Mouse (Mus musculus) kidney, embryonic 14.5 days (tissue): ENCODE measurements around the gene Muc4. TPM values are rescaled to one million over a fixed set of nuclear protein-coding genes. Genes with fewer than 3 reads are reported as not detected.

Source experiments
- ATAC-seq: fragments of 200-750 bp; cut with Nextera tagmentation; 2 replicates; pipeline ENCODE4 v1.8.0; 2017; ENCODE audit warnings: moderate number of reproducible peaks, mild to moderate bottlenecking, moderate TSS enrichment, moderate library complexity; ENCODE audit not compliant: low FRiP score, low TSS enrichment
- H3K27ac ChIP-seq: fragments of 300-500 bp; sonication (generic); 2 replicates; pipeline ENCODE4 v1.5.1; 2014; ENCODE audit warnings: low read depth, mild to moderate bottlenecking, low read length, moderate library complexity, mixed read lengths
- H3K27me3 ChIP-seq: fragments of 300-500 bp; sonication (generic); 2 replicates; pipeline ENCODE4 v1.6.1; 2014; ENCODE audit warnings: mild to moderate bottlenecking, low read length; ENCODE audit not compliant: control insufficient read depth, insufficient read depth
- H3K36me3 ChIP-seq: fragments of 300-500 bp; sonication (generic); 2 replicates; pipeline ENCODE4 v1.6.1; 2014; ENCODE audit warnings: low read length, mixed read lengths; ENCODE audit not compliant: control insufficient read depth, insufficient read depth
- H3K4me1 ChIP-seq: fragments of 300-500 bp; sonication (generic); 2 replicates; pipeline ENCODE4 v1.6.1; 2014; ENCODE audit warnings: low read length, mixed read lengths; ENCODE audit not compliant: control insufficient read depth, insufficient read depth
- H3K4me2 ChIP-seq: fragments of 300-500 bp; sonication (generic); replicated peaks from 2 replicates; pipeline ENCODE4 v1.6.1; 2014; ENCODE audit warnings: low read depth, mild to moderate bottlenecking, low read length
- H3K4me3 ChIP-seq: fragments of 300-500 bp; sonication (generic); 2 replicates; pipeline ENCODE4 v1.5.1; 2014; ENCODE audit warnings: mild to moderate bottlenecking, low read length
- H3K9ac ChIP-seq: fragments of 300-500 bp; sonication (generic); 2 replicates; pipeline ENCODE4 v1.6.1; 2014; ENCODE audit warnings: low read depth, mild to moderate bottlenecking, low read length, moderate library complexity
- H3K9me3 ChIP-seq: fragments of 300-500 bp; sonication (generic); 2 replicates; pipeline ENCODE4 v1.6.1; 2016; ENCODE audit warnings: low read length; ENCODE audit not compliant: control insufficient read depth
- WGBS: fragments of 180-500 bp; shearing (Covaris S2); extraction: QIAGEN DNeasy Blood & Tissue Kit; methylation state at CpG from one replicate; pipeline ENCODE4 v1.1.7; 2014; 5-methylcytosine and 5-hydroxymethylcytosine counted together
- polyA plus RNA-seq: library from polyadenylated mRNA; unstranded; fragments of >200 nt; fragmentation: Nextera tagmentation; extraction: Ambion mirVana; gene quantifications from 2 replicates; pipeline ENCODE4 v1.2.1, GENCODE M21; 2014

Gene Muc4
- polyA plus RNA-seq, 1 experiment from 2014 or later = 0.27 TPM

DNA sequence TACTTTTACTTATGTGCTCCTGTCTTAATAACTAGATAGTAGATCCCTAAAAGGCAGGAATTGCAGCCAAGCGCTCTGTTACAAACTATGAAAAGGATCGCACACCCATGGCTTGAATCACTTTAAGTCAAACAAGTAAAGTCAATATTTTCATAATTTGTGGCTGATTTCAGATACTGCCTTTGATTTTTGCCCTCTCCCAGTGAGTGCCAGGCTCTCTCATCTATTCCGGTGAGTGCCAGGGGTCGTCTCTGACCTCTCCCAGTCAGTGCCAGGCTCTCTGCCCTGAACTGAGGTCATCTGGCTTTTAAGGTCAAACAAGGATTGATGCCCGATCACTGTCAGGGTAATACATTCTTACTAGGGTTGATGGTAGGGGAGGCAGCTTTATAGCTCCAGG is 82.8 kb downstream of the Muc4 start:
- Histone ChIP-seq H3K27ac (no peak overlapping the region), H3K4me2 (no peak overlapping the region), H3K4me1 (peaks cover 6% of the 10 kb centered on the region; the same call in 1 of the 2 replicates), H3K9me3 (no peaks in the 10 kb centered on the region), H3K27me3 (no peaks in the 10 kb centered on the region), H3K9ac (no peak overlapping the region), H3K4me3 (no peak overlapping the region), H3K36me3 (peaks cover 1% of the 10 kb centered on the region; the same call in 1 of the 2 replicates)
- WGBS = 86% methylated on average over 5 of the region's 5 CpGs
- ATAC-seq = no peak

DNA sequence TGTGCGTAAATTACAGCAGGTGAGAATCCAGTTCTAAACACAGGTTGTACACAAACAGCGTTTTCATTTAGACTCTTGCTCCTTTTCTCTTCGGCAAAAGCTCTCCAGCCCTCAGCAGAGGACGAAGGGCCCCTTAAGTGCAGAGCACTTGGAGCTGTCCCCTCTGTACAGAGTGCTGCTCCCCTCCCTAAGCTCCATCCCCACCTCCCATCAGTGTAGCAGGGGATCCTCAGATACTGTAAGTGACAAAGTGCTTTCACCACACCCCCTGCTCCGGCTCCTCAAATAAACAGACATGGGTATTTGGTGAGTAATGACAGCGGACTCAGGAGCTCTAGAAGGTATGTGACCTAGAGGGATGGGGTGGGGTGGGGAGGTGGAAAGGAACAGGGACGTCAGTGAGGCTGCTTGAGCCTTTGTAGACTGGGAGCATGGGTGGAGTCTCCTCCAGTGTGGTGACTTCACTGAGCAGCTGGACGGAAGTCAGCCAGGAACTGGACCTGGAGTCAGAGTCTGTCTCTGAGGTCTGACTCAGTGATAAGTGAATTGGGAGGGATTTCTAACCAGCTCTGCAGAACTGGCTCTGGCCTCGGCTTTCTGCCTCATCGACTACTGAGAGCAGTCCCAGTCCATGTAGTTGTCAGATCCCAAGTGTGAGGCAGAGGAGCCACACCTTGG is 86.2 kb downstream of the Muc4 start:
- H3K4me2 ChIP-seq = no peak overlapping the region
- H3K9me3 ChIP-seq = no peaks in the 10 kb centered on the region
- H3K27me3 ChIP-seq = no peaks in the 10 kb centered on the region
- no peak overlapping the region for H3K9ac ChIP-seq
- H3K36me3 ChIP-seq = peaks cover 32% of the 10 kb centered on the region
- H3K4me1 ChIP-seq = no peaks in the 10 kb centered on the region
- no peak overlapping the region for H3K27ac ChIP-seq
- WGBS = 66% methylated on average over 10 of the region's 10 CpGs
- 0 out of 2 replicates have a peak, but pooled peaks have one; percentile 48 for ATAC-seq
- H3K4me3 ChIP-seq = no peak overlapping the region

DNA sequence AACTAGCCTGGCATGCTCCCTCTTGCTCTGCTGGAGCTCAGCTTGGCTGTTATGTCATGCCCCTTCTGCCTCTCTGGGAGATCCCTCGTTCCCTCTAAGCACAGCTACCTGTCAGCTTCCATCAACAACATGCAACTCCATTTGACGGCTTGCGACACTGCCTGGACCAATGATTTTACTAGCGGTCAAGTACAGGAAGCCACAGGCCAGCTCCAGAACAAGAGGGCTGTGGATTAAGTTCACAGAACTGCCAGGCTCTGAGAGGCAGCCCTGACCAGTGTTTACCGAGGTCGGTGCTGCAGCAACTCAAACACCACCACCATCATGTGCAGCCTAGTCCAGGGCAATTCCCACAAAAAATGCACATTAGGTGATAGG is 86.8 kb downstream of the Muc4 start:
- ATAC-seq = no peak
- H3K9me3 ChIP-seq = no peaks in the 10 kb centered on the region
- H3K4me1 ChIP-seq = no peaks in the 10 kb centered on the region
- peaks cover 35% of the 10 kb centered on the region for H3K36me3 ChIP-seq
- H3K27ac ChIP-seq = no peak overlapping the region
- H3K9ac ChIP-seq = no peak overlapping the region
- H3K27me3 ChIP-seq = no peaks in the 10 kb centered on the region
- no peak overlapping the region for H3K4me3 ChIP-seq
- 72% methylated on average over 6 of the region's 6 CpGs for WGBS
- no peak overlapping the region for H3K4me2 ChIP-seq

DNA sequence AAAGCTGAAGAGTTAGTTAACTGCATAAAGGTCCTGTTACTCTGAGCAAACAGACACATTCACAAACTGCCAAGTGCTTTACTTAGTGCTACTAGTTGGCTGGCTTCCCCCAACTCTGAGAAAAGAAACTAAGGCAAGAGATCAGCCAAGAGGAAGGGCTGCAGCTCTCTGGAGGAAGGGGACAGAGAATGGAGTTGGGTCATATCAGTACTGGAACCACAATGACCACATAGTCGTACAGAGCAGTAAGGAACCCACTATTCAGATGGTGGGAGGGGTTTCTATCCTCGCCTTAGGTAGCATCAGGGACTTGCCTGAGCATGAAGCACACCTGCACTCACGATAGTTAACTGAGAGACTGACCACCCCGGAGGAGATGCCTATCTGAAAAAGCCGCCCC is 87.2 kb downstream of the Muc4 start:
- no peak overlapping the region for H3K4me2 ChIP-seq
- no peak overlapping the region for H3K9ac ChIP-seq
- WGBS = 82% methylated on average over 5 of the region's 5 CpGs
- H3K4me1 ChIP-seq = no peaks in the 10 kb centered on the region
- H3K27ac ChIP-seq = no peak overlapping the region
- H3K4me3 ChIP-seq = no peak overlapping the region
- H3K27me3 ChIP-seq = no peaks in the 10 kb centered on the region
- H3K9me3 ChIP-seq = no peaks in the 10 kb centered on the region
- ATAC-seq = no peak
- peaks cover 35% of the 10 kb centered on the region for H3K36me3 ChIP-seq

DNA sequence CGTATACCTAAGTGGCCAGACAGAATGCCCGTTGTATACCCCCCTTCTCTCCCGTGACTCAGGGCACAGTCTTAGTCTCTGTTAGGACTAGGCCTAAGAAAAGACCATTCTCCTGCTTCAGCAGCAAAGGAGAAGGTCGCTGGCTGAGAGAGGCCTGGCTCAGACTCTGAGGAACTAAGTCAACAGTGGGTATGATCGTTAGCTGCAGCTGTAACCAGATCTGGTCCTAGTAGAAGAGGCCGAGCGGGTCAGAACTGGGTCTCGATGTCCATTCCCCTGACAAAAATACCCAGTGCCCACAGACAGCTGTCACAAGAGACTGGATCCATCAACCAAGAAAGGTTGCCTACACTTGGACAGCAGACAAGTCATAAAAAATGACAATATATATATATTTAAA is 87.8 kb downstream of the Muc4 start:
- H3K9me3 ChIP-seq = no peaks in the 10 kb centered on the region
- WGBS = 73% methylated on average over 8 of the region's 8 CpGs
- H3K27me3 ChIP-seq = no peaks in the 10 kb centered on the region
- no peak overlapping the region for H3K4me3 ChIP-seq
- H3K4me2 ChIP-seq = no peak overlapping the region
- H3K27ac ChIP-seq = no peak overlapping the region
- H3K4me1 ChIP-seq = no peaks in the 10 kb centered on the region
- no peak overlapping the region for H3K9ac ChIP-seq
- peaks cover 35% of the 10 kb centered on the region for H3K36me3 ChIP-seq
- ATAC-seq = no peak

DNA sequence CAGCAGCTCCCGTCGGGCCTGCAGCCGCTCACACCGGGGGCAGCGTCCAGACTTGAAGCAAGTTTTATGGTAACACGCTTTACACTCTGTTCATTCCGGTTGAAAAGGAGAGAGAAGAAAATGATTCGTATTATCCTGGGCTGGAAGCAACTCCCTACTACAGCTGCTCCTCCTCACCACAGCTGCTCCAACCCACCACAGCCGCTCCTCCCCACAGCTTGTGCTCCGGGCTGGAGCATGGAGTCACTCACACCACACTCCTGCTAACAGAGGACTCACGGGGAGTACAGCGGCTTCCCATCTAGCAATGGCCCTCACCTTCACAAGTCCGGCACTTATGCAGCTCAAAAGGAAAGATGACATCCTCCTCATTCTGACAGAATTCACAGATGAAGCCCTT is 88.4 kb downstream of the Muc4 start:
- no peak overlapping the region for H3K4me3 ChIP-seq
- H3K27ac ChIP-seq = no peak overlapping the region
- no peaks in the 10 kb centered on the region for H3K9me3 ChIP-seq
- WGBS = 80% methylated on average over 13 of the region's 13 CpGs
- H3K9ac ChIP-seq = no peak overlapping the region
- peaks cover 35% of the 10 kb centered on the region for H3K36me3 ChIP-seq
- no peaks in the 10 kb centered on the region for H3K4me1 ChIP-seq
- no peak overlapping the region for H3K4me2 ChIP-seq
- no peaks in the 10 kb centered on the region for H3K27me3 ChIP-seq
- ATAC-seq = no peak

DNA sequence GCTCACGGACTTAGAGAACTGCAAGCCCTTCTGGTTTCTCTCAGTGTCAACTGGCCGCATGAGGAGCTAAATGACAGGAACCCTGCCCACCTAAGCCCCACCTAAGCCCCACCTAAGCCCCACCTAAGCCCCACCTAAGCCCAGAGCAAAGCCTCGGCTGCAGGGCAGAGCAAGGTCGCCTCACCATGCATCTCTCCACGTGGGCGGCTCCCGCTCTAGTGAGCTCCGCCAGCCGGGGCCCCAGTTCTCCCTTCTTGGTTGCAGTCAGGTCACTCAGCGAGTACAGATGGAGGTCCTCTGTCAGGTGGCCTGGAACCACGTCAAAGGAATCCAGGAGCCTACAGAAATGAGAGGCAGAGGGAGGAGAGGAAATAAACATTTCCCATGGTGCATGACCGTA is 89.7 kb downstream of the Muc4 start:
- H3K36me3 ChIP-seq = peaks cover 37% of the 10 kb centered on the region
- no peaks in the 10 kb centered on the region for H3K27me3 ChIP-seq
- H3K9me3 ChIP-seq = no peaks in the 10 kb centered on the region
- H3K4me3 ChIP-seq = no peak overlapping the region
- 0 out of 2 replicates have a peak, but pooled peaks have one; percentile 61 for ATAC-seq
- no peaks in the 10 kb centered on the region for H3K4me1 ChIP-seq
- no peak overlapping the region for H3K4me2 ChIP-seq
- no peak overlapping the region for H3K27ac ChIP-seq
- no peak overlapping the region for H3K9ac ChIP-seq
- WGBS = 51% methylated on average over 12 of the region's 12 CpGs

DNA sequence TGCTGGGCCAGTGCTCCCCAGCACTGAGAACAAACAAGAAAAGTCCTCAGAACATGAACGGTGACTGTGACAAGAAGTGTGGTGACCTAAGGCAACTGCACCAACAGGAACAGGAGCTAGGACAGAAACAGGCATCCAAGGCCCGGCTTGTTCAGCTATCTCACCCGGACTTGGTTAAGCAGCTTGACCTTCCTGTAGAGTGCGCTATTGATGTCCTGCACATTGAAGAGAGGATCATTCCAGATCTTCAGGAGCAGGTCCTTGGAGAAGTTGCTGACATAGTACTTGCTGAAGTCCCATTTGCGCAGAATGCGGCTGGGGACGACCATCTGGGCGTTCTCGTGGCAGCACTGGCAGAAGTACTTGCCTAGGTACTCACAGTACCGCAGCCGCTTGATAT is 90.8 kb downstream of the Muc4 start:
- H3K4me1 ChIP-seq = no peaks in the 10 kb centered on the region
- ATAC-seq = no peak
- no peak overlapping the region for H3K27ac ChIP-seq
- no peak overlapping the region for H3K4me3 ChIP-seq
- H3K9me3 ChIP-seq = no peaks in the 10 kb centered on the region
- H3K36me3 ChIP-seq = peaks cover 41% of the 10 kb centered on the region
- H3K27me3 ChIP-seq = no peaks in the 10 kb centered on the region
- H3K4me2 ChIP-seq = no peak overlapping the region
- no peak overlapping the region for H3K9ac ChIP-seq
- WGBS = 95% methylated on average over 11 of the region's 11 CpGs

DNA sequence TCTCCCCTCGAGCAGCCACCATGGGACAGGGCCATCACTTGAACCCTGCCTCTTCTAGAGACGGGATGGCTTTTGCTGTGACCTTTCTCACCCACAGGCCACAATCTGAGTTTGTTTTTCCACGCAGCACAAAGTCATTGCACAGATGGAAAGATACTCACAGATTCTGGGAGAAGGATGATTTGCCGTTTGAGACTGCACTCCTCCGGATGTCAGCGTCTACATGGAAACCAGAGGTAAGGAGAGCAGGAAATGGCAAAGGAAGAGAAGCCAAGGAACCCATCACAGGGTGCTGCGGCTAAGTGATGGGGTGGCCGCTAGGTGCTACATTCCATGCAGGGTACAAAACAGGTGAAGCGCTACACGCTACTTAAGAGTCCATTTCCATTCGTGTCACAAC is 93.4 kb downstream of the Muc4 start:
- Histone ChIP-seq H3K9ac (no peak overlapping the region), H3K27me3 (no peaks in the 10 kb centered on the region), H3K9me3 (no peaks in the 10 kb centered on the region), H3K27ac (no peak overlapping the region), H3K4me3 (no peak overlapping the region), H3K4me2 (no peak overlapping the region), H3K4me1 (no peaks in the 10 kb centered on the region), H3K36me3 (peaks cover 33% of the 10 kb centered on the region)
- 64% methylated on average over 11 of the region's 11 CpGs for WGBS
- ATAC-seq = no peak
